Mouse (Mus musculus) 3T3-L1 (cell line): ENCODE measurements around the gene Cenpu.

Experiments
- DNase-seq: peaks from one replicate; pipeline ENCODE4 v3.0.0-alpha.2; 2015; ENCODE audit warnings: low read depth, low spot score

Cenpu gene

DNA sequence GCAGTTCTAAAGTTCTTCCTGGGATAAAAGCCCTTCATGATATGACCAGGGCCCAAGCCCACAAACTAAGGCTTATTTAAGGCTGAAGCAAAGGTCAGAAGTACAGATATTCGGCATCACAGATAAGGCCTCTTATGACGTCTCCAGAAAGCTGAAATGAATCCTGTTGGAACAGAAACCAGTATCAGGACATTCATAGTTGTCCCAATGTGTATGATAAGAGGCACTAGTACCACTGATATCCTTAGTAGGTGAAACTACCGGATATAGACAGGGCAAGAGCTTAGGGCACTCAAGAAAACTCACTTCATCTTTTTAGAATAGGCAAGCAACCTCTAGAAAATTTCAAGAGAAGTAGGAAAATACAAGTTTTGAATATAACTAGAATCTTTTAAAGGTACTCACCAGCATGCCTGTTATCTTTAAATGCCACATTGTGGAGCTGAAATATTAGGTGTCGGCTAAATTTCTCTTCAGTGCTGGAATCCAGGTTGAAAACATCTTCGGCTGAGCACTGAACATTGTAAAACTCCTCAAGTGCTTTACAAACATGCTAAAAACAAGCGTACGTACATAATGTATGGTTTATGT lies 47.6 kb downstream of the Cenpu start:
- DNase-seq, result no peak

DNA sequence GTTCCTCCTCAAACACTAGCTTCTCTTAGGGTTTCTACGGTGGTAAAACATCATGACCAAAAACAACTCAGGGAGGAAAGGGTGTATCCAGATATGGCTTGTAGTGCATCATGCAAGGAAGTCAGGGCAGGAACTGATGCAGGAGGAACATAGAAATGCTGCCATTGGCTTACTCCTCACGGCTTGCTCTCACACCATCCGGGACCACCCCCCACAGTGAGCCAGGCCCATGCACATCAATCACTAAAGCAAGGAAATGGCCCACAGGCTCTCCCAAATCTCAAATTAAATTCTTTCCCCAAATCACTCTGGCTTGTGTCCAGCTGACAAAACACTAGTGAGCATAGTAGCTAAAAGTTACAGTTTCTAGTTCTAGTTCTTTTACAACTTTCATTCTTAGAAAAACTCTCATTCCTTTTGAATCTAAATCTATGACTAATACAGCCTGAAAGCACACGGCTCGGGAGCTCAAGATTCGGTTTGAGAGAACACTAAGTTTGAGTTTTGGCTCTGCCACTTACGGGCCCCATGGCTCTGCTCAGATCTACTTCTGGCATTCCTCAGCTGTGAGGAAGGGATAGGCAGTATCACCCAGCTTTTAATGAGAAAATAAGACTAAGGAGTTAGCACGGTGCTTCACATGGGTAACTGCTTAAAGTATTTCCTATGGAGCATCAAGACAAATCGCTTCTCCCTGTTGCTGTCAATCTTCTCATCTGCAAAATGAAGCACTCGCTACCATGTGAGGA lies 49.3 kb downstream of the Cenpu start:
- no peak for DNase-seq

DNA sequence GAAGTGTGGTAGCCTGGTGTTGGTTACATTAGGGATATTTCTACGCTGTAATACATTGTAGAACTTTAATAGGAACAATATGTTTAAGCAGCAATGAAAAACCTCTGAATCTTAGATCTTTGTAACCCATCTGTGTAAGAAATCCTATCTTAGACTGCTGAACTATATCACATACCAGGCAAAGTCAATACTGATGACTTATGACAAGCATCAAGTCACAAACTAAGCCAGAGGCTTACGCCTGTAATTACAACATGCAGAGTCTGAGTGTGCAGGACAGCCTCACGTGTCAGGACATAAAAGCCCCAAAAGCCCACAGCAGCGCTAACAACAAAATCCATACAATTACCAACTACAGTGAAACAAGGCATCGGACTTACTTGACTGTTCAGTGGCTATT lies 51.8 kb downstream of the Cenpu start:
- DNase-seq, result no peak

DNA sequence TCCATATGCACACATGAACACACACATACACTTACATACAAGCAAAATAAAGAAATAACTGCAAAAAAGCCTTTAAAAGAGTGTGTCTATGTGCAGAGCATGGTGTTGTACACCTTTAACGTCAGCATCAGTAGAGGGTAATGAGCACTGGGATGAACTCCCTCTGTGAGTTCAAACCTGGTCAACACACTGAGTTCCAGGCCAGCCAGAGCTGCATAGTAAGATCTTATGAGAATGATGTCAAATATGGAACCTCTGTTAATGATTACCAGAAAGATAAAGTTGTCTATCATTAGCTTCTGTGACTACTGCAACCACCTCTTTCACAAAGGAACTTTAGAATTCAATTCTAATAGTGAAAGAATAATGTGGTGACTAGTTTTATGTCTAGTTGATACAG lies 55.1 kb downstream of the Cenpu start:
- DNase-seq, result no peak

DNA sequence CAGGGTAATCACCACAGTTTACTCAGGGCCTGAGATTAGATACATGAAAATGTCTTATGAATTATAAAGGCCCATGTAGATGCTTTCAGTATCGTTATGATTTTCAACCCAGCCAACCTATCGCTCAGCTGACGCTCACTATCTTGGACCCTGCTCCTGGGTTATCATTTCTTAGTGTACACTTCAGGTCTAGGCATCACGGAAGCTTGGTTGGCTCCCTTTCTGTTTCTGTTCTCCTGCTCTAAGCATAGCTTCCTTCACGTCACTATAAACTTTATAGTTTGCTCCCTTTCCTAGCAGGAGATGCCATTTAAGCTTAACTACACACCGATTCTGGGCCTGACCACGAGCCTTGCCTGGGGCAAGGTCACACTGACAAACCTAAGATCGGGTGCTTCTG lies 59.7 kb downstream of the Cenpu start:
- DNase-seq, result no peak

DNA sequence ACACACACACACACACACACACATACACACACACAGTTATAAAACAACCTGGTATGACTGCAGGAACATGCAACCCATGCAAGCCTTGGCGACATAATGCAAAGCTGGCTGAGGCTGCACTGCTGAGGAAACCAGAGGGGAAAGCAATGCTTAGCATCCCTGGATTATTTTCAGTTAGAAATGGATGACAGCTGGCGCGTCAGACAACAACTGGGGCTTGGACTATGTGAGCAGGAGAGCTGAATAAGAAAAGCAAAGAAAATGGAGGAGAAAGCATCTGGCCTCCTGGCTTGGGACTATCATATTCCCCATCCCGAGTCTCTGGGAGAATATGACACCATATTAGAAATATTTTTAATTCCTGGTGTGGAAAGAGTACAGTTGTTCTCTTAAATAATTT lies 61.1 kb downstream of the Cenpu start:
- no peak for DNase-seq

DNA sequence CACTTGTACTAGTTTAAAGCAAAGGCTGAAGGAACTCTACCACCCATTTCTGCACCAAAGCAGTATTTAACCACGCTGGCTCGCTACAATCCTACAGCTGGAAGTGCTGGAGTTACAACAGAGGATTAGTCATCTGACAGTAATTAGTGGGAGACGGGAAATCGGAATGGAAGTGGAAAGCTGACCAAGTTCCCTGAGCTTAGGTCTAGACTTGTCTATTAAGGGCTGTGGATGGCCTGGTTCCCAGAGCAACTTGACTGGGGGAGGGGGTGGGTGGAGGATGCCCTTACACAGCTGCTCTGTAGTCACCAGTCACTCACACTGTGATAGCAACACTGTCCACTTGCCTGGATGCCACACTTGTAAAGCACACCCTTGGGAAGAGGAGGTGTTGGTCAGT lies 61.5 kb downstream of the Cenpu start:
- peak; percentile 74 for DNase-seq

DNA sequence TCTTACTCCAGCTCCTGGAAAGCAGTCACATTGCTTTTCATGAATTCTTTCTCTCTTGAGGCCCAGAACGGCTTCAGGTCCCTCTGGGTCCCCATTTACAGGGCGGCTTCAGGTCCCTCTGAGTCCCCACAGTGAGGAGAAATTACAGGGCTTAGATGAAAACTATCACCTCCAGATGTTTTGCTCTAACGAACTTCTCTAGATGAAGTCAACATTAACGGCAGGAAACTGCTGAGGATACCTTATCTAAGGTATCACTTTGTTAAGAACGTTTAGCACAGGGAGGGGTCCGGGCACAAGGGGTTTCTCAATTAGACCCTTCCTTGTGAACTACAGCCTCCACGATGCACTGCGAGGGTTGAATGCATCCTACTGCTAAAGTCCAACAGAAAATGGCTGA lies 64.1 kb downstream of the Cenpu start:
- no peak for DNase-seq

DNA sequence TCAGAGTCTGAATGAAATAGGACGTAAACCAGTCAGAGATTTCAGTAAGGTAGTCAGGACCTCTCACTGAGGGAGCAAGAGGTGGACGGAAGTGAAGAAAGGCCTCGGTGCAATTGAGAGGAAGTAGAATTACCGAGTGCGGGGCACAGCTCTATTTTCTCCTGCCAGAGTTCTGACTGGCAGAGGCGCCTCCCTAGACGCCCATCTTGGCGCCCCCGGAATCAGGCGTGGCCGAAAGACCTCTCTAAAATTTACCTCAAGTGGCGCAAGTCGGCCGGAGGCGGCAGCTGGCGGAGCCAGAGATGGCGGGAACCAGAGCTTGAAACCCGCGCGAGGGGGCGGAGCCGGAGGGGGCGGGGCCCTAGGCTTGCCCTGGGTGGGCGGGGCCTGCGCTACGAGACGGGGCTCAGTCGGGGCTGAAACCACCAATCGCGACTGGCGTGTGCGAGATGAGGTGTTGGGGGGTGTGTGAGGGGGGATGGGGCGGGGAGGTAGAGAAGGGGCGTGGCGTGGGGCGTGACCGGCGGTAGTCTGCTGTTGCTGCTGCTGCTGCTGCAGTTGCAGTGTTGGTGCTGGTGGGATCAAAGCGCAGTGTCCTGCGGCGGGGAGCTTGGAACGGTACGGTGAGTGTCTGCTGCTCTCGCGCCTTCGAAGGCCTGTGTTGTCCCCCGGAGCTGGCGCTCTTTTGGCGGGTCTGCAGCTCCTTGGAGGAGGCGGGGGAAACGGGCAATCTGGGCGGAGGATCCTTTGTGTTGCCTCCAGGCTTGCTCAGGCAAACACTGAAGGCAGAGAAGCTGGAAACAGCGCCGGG lies 65.3 kb downstream of the Cenpu start, which contains the start of the genes Primpol and Casp3:
Gene Primpol (minus strand): TSS at position 334 of the 811 bp plus-strand sequence.
Gene Casp3 (plus strand): TSS at position 413 of the 811 bp plus-strand sequence.
- peak; percentile 95 for DNase-seq

DNA sequence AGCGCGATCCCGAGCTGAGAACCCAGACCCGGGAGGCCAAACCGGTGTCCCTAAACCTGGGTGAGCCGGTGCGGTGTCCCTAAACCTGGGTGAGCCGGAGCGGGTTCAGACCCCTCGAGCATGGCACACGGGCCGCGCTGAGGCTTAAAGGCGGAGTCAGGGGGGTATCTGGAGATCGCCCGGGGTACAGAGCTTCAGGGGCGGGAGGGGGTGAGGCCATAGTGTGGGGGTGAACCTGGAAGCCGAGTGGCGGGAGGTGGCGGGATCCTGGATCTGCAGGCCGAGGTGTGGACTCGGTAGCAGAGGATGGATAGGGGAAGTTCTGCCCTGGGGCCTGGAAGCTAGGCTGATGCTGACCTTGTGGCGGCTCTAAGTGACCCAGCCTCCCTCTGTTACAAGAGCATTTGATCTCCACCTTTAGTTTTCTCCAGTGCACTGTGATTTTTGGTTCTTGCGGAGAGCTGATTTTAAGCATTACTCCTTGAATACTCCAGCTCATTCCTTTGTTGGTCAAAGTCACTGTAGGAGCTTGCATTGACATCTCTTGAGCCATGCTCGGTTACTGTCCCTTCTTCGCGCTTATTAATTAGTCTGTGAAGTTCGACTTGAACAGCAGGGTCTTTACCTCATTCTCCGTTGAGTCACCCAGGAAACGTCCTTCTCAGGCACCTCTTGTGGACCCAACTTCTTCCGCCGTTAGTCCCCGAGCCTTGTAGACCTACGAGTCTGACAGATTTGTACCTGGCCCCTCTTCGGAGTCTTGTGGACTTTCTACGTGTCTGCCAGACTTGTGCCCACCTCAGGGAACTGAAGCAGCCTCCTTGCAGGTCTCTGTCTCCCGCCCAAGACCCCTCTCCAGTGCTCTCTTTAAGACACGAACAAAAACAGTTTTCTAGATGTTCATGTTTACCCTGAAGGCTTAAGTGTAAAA lies 66.1 kb downstream of the Cenpu start:
- DNase-seq, result peak; percentile 43

DNA sequence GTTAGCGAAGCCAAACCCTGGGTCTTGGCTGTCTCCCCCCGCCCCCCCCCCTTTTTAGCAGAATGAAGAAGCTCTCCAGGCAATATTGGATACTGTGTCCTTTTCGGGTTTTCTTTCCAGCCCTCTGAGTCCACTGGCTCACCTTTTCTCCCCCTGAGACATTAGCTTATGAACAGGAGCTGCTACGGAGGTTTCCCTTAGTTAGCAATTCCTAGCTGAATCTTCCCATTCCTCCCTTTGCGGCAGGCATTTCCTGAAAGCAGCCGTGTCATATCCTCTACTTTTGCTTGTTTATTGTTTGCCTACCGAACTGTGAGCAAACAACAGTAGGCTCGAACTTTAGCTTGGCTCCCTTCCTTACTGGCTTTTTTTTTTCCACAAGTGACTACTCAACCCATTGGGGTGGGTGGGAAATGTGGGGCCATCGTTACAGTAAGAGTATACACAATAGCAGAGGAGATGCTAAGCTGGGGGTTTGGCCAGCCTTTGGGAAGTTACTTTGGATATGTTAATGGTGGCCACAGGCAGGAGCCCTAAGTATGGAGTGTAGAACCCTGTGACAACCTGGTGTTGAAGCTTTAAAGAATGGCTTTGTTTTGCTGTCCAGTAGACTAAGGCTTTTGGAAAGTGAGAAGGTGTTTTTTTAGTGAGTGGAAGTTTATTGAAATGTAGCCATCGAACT lies 67.0 kb downstream of the Cenpu start:
- peak; percentile 41 for DNase-seq

DNA sequence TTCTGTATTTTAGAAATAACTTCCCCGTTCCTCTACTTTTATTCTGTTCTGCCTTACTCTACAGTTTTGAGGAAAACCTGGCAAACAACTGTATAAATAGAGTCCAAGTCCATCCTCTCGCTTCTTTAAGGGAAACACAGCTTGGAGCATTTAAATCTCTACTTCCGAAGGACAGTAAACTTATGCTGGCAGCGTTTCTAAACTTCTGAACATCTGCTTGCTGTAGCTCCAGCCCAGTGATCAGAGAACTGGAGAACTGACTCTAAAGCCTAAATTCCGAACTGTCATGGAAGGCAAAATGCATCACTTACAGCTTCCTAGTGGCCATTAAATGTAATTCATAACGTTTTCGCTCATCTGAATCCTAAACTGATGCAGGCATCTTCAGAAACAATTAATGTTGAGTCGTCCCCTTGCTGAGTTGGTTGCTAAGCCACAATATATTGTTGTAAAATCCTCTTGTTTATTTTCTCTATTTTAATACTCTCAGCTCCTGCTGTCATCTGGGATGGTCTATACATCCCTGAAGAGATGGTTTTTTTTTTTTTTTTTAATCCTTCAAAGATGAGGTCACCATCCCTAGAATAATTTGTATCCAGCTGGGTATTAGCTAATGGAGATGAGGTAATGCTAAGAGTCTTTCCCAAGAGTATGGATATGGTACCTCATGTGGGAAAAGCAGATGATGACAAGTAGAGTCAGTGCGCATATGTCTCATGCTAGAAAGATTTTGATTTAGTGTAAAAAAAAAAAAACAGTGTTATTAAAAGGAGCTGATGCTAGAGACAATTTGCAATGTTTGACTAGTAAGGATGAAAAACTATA lies 70.8 kb downstream of the Cenpu start:
- no peak for DNase-seq

DNA sequence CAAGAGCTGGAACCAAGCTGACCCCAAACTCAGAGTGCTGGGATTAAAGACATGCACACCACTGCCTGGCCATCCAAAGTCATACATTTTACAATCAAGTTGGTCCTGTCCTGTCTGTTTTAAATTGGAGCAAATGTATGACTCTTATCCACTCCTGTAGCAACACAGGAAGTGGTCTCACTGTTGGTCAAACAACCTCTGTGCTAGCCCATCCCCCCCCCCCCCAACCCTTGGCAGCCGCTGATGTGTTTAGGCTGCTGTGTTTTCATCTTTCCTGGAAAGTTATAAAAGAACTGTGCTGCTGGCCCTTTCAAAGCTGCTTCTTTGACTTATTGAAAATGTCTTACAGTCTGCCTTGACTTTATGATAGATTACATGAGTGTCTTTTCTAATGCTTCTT lies 73.3 kb downstream of the Cenpu start:
- DNase-seq, result no peak

DNA sequence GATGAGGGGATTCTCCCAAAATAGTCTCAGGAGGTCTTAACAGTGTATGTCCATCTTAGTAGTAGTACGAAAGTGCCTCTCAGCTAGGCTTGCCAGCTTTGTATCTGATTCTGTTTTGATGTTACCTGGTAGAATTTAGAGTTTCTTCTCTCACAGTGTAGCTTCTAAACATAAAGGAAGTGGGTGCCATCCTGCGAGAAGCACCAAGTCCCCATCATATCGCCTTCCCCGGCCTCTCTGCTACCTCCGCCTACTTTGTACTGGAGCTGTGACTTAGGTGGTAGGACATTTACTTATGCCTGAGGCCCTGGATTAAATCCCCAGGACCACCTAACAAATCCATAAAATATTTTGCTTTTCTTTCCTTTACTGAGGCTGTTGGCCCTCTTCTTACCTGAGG lies 74.8 kb downstream of the Cenpu start:
- DNase-seq, result no peak

DNA sequence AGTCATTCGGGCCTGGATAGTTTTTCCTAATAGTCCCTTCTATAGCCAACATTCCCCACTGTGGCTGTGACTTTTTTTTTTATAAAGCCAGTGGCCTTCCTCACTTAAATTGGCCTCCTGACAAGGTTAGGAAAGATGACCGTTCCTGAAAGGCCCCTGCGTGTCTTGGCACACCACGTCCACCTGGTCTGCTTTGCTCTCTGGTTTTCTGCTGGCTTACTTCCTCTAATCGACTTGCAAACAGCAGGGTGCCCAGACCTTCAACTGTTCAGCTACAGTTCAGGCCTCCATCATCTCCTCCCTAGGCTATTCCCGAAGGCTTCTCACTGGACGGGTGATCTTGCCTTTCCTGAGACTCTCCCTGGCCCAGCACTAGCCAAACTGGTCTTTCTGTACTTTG lies 76.1 kb downstream of the Cenpu start:
- DNase-seq, result no peak

DNA sequence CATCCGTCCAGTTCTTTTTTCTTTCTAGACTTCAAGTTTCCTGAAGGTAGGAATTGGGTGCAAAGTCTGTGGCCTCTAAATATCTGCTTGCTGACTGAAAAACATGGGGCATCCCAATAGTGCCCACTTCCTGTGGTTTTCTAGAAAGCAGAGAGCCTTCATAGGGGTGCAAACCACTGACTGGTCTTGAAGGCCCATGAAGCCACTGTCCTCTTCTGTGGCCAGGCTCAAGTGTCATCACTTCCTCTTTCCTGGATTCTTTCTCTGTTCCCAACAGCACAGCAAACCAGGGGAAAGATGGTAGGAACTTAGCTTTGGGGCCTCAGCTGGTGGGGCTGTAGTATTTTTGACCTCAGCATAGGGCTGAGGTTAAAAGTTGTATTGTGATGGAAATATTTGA lies 76.8 kb downstream of the Cenpu start:
- no peak for DNase-seq
